Mouse (Mus musculus) Patski (cell line): Measurements from ENCODE around the gene Ino80d. TPM values are rescaled to one million over a fixed set of nuclear protein-coding genes. Genes with fewer than 3 reads are reported as not detected.
"Not testable (repeated sequence)": the region's sequence is repeated elsewhere in the genome, so short reads cannot be mapped to it uniquely, and the experiment has no call there.

Experiments used
- ATAC-seq: fragments of 100-300 bp; one replicate; pipeline ENCODE4 v1.8.0; 2021
- CTCF ChIA-PET: fragments of 350-600 bp; sonication (Branson Sonifier 250); formaldehyde crosslinking; loops from one replicate; lab custom pipeline; 2022; ENCODE audit warnings: inconsistent platforms; lab: Charles Lee
- POLR2A ChIA-PET: fragments of 350-600 bp; sonication (Branson Sonifier 250); formaldehyde crosslinking; loops from one replicate; lab custom pipeline; 2022; ENCODE audit warnings: antibody characterized with exemption, inconsistent platforms; lab: Charles Lee
- DNase-seq: peaks from one replicate; pipeline ENCODE4 v3.0.0-alpha.2; 2011; ENCODE audit warnings: low read depth, low spot score
- H3K27me3 ChIP-seq: fragments of 371-371 bp; one replicate; pipeline ENCODE4 v1.5.1; 2021
- CTCF ChIP-seq: fragments of 100-300 bp; IDR thresholded peaks from one replicate; pipeline ENCODE4 v1.5.1; 2021
- in situ Hi-C: fragments of 300-500 bp; cut with MboI; formaldehyde crosslinking; loops from 3 replicates; pipeline ENCODE4 v1.11.1; 2018; ENCODE audit warnings: low pct_unique_long_range_greater_than_20kb, mixed read lengths
- polyA plus RNA-seq: library from polyadenylated mRNA; unstranded; gene quantifications from one replicate; pipeline ENCODE4 v1.2.3, GENCODE M21; 2021

The Ino80d gene
- 9.6 TPM for polyA plus RNA-seq

- ChIA-PET POLR2A (interaction anchor here (0.7 kb wide), 1 partner anchor 235 kb away, joined by 3 read pairs; no protein-coding TSS in a partner anchor), CTCF (no interaction called here)
- no peaks in the 10 kb centered on the region for H3K27me3 ChIP-seq
- in situ Hi-C loops = no loop called here
- ATAC-seq (peak; percentile 88), DNase-seq (peak; percentile 75)
- TF ChIP-seq CTCF = peak; percentile 70
Measured at GRCm38 (mm10) chr1:63114136-63114781, at the start of gene Ino80d. Gene Ino80d, minus strand, starts transcription at chr1:63114667.

DNA sequence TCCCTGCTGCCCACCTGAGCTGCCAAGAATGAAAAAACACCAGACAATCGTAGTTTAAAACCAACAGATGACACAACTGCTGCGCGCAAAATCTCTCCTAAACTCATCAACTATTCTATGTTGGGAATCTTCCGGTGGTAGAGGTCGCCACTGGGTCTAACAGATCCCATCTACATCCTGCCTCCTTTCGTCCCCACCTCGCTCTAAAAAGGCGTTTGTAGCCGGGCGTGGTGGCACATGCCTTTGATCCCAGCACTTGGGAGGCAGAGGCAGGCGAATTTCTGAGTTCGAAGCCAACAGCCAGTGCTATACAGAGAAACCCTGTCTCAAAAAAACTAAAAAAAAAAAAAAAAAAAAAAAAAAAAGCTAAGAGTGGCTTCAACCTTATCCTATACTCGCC, 25.8 kb upstream of the Ino80d start:
- ATAC-seq (no peak), DNase-seq (no peak)
- in situ Hi-C loops = no loop called here
- no peak for TF ChIP-seq CTCF
- POLR2A ChIA-PET = no interaction called here
- CTCF ChIA-PET = no interaction called here
- no peaks in the 10 kb centered on the region for H3K27me3 ChIP-seq

GRCm38 (mm10) chr1:63138586-63138985, 24.1 kb upstream of the Ino80d start:
- CTCF ChIA-PET, DNase-seq, in situ Hi-C loops, POLR2A ChIA-PET, H3K27me3 ChIP-seq, ATAC-seq: not testable (repeated sequence)

DNA sequence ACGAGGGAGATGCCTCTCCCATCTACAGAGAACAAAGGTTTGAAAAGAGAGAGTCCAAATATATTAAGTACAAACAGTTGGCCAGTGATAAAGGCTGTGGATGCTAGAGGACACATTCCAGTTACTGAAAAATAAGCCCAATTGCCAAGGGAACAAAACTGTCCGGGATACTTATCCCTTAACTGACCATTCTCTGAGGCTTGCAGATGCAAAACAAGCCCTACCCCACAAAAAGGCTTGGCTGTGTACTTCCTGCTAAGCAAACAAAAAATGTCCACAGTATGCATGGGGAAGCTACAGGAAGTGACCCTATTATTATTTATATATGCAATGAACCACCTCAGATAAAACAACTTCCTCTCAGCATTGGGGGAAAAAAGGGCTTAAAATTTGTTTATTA, 23.5 kb upstream of the Ino80d start:
- DNase-seq (no peak), ATAC-seq (no peak)
- CTCF ChIA-PET = no interaction called here
- TF ChIP-seq CTCF = no peak
- no peaks in the 10 kb centered on the region for H3K27me3 ChIP-seq
- POLR2A ChIA-PET = no interaction called here
- in situ Hi-C loops = no loop called here

DNA sequence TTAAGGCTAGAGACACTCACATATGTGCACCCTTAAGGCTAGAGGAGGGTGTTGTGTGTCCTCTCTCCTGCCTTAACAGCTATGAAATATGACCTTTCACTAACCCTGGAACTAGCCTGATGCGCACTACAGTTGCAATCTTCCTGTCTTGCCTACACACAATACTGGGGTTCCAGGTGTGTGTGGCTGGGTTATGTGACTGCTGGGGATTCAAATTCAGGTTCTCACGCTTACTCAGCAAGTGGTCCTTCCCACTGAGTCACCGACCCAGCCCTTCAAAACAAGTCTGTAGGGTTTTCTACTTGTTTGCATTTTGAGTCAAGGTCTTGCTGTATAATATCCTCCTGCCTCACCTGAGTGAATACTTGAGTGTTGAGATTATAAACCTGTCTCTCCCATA, 20.1 kb upstream of the Ino80d start:
- CTCF ChIA-PET = no interaction called here

GRCm38 (mm10) chr1:63131766-63132165, 17.3 kb upstream of the Ino80d start:
- DNase-seq (no peak), ATAC-seq (no peak)
- ChIA-PET POLR2A (no interaction called here), CTCF (no interaction called here)
- no peaks in the 10 kb centered on the region for H3K27me3 ChIP-seq
- no peak for TF ChIP-seq CTCF
- in situ Hi-C loops = no loop called here

More for the DNA sequence above, 20.1 kb upstream of the Ino80d start:
- ATAC-seq = no peak
- no peak for TF ChIP-seq CTCF
- in situ Hi-C loops = no loop called here
- POLR2A ChIA-PET = no interaction called here
- no peak for DNase-seq
- no peaks in the 10 kb centered on the region for H3K27me3 ChIP-seq

- in situ Hi-C loops = no loop called here
- TF ChIP-seq CTCF = no peak
- no peak for DNase-seq
- CTCF ChIA-PET = no interaction called here
- POLR2A ChIA-PET = no interaction called here
- no peak for ATAC-seq
- no peaks in the 10 kb centered on the region for H3K27me3 ChIP-seq
Measured at GRCm38 (mm10) chr1:63130883-63131282, 16.4 kb upstream of the Ino80d start.

GRCm38 (mm10) chr1:63129857-63130690, 15.6 kb upstream of the Ino80d start:
- no peak for TF ChIP-seq CTCF
- ATAC-seq = no peak
- ChIA-PET CTCF (no interaction called here), POLR2A (no interaction called here)
- no peak for DNase-seq
- no peaks in the 10 kb centered on the region for H3K27me3 ChIP-seq
- in situ Hi-C loops = no loop called here

- no peaks in the 10 kb centered on the region for H3K27me3 ChIP-seq
- TF ChIP-seq CTCF = no peak
- in situ Hi-C loops = no loop called here
- ChIA-PET POLR2A (no interaction called here), CTCF (no interaction called here)
- DNase-seq (no peak), ATAC-seq (no peak)
Measured at GRCm38 (mm10) chr1:63129273-63129672, 14.8 kb upstream of the Ino80d start.

- in situ Hi-C loops = no loop called here
- TF ChIP-seq CTCF = no peak
- DNase-seq (no peak), ATAC-seq (no peak)
- POLR2A ChIA-PET = interaction anchor here (0.6 kb wide), 1 partner anchor 24 kb away, joined by 3 read pairs; no protein-coding TSS in a partner anchor
- no peaks in the 10 kb centered on the region for H3K27me3 ChIP-seq
- CTCF ChIA-PET = no interaction called here
Measured at GRCm38 (mm10) chr1:63126206-63126605, 11.7 kb upstream of the Ino80d start.

- H3K27me3 ChIP-seq = no peaks in the 10 kb centered on the region
- ChIA-PET POLR2A (no interaction called here), CTCF (no interaction called here)
- ATAC-seq = peak; percentile 29
- in situ Hi-C loops = no loop called here
- no peak for TF ChIP-seq CTCF
- DNase-seq = no peak
Measured at GRCm38 (mm10) chr1:63123823-63124450, 9.5 kb upstream of the Ino80d start.
